Mouse (Mus musculus): ENCODE measurements around the gene Lrmda.

DNA sequence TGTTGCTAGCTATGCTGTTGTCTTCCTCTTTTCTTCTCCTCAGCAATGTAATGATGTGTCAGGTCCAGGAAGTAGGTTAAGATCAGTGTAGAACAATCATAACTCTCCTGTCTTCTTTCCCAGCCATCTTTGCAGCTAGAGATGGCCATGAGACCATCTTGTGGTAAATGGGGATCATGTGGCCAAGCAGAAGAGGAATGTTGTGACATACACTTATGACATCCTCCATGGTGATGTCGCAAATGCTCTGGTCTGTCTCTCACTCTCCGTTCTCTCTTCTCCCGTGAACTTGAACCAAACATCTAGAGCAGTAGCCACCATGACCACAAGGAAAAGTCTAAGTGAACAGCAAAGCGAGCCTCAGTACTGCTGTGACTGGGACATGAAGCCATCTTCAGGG is 19.9 kb upstream of the Lrmda start:
- no peak for TF ChIP-seq CTCF (IDR thresholded peaks at IDR 0.05; ENCODE audit: borderline replicate concordance, extremely low read depth, insufficient read depth, insufficient read length)
- TF ChIP-seq POLR2A (IDR thresholded peaks at IDR 0.05; ENCODE audit: borderline replicate concordance, extremely low read depth, insufficient read depth, insufficient read length, poor library complexity, severe bottlenecking): no peak
